Mouse (Mus musculus): Measurements from ENCODE around the gene Vmn1r217. TPM values are rescaled to one million over a fixed set of nuclear protein-coding genes. Genes with fewer than 3 reads are reported as not detected.

Vmn1r217 gene
- total and polyA plus RNA-seq, 2 experiments from 2014 or later = not detected

- Histone ChIP-seq H3K9ac (replicated peaks; ENCODE audit: low read length) (no peak overlapping the region), H3K4me1 (ENCODE audit: insufficient read depth, low read length) (no peaks in the 10 kb centered on the region), H3K4me3 (ENCODE audit: low read length) (no peak overlapping the region), H3K27me3 (ENCODE audit: insufficient read depth, low read length) (no peaks in the 10 kb centered on the region), H3K36me3 (ENCODE audit: insufficient read depth, low read length) (no peaks in the 10 kb centered on the region), H3K4me2 (ENCODE audit: low read depth, low read length) (no peak overlapping the region), H3K27ac (no peak overlapping the region), H3K9me3 (ENCODE audit: low read length) (no peaks in the 10 kb centered on the region)
- no peak for ATAC-seq
- no peak for TF ChIP-seq CTCF (IDR thresholded peaks at IDR 0.05; ENCODE audit: low read depth)
- DNase-seq (ENCODE audit: low spot score) = no peak
- 93% methylated on average over 2 of the region's 2 CpGs for WGBS
Observed at GRCm38 (mm10) chr13:23120611-23121010, 2.6 kb upstream of the Vmn1r217 start.

GRCm38 (mm10) chr13:23094386-23094785, 23.6 kb downstream of the Vmn1r217 start:
- H3K27ac ChIP-seq = no peak overlapping the region
- DNase-seq (ENCODE audit: low spot score) (no peak), ATAC-seq (no peak)
- H3K36me3 ChIP-seq (ENCODE audit: insufficient read depth, low read length) = no peaks in the 10 kb centered on the region
- no peak for TF ChIP-seq CTCF (IDR thresholded peaks at IDR 0.05; ENCODE audit: low read depth)
- H3K4me2 ChIP-seq (ENCODE audit: low read depth, low read length) = no peak overlapping the region
- H3K9ac ChIP-seq (replicated peaks; ENCODE audit: low read length) = no peak overlapping the region
- no peaks in the 10 kb centered on the region for H3K4me1 ChIP-seq (ENCODE audit: insufficient read depth, low read length)
- no peaks in the 10 kb centered on the region for H3K27me3 ChIP-seq (ENCODE audit: insufficient read depth, low read length)
- H3K9me3 ChIP-seq (ENCODE audit: low read length) = no peaks in the 10 kb centered on the region
- WGBS = 94% methylated on average over 4 of the region's 4 CpGs
- H3K4me3 ChIP-seq (ENCODE audit: low read length) = no peak overlapping the region

GRCm38 (mm10) chr13:23069312-23069711, 48.7 kb downstream of the Vmn1r217 start:
- WGBS = 90% methylated on average over 2 of the region's 2 CpGs
- Histone ChIP-seq H3K27me3 (ENCODE audit: insufficient read depth, low read length) (no peaks in the 10 kb centered on the region), H3K4me3 (ENCODE audit: low read length) (no peak overlapping the region), H3K9me3 (ENCODE audit: low read length) (no peaks in the 10 kb centered on the region), H3K4me1 (ENCODE audit: insufficient read depth, low read length) (no peaks in the 10 kb centered on the region), H3K9ac (replicated peaks; ENCODE audit: low read length) (no peak overlapping the region), H3K36me3 (ENCODE audit: insufficient read depth, low read length) (no peaks in the 10 kb centered on the region), H3K4me2 (ENCODE audit: low read depth, low read length) (no peak overlapping the region), H3K27ac (no peak overlapping the region)
- DNase-seq (ENCODE audit: low spot score) (no peak), ATAC-seq (no peak)
- no peak for TF ChIP-seq CTCF (IDR thresholded peaks at IDR 0.05; ENCODE audit: low read depth)

GRCm38 (mm10) chr13:23067725-23068124, 50.3 kb downstream of the Vmn1r217 start, which contains the start of gene Vmn1r215:
Gene Vmn1r215, plus strand, starts transcription at chr13:23068025.
- WGBS = 61% methylated on average over 1 of the region's 1 CpGs
- Histone ChIP-seq H3K9me3 (ENCODE audit: low read length) (no peaks in the 10 kb centered on the region), H3K36me3 (ENCODE audit: insufficient read depth, low read length) (no peaks in the 10 kb centered on the region), H3K27me3 (ENCODE audit: insufficient read depth, low read length) (no peaks in the 10 kb centered on the region), H3K9ac (replicated peaks; ENCODE audit: low read length) (no peak within 1 kb of the TSS), H3K27ac (no peak within 1 kb of the TSS), H3K4me2 (ENCODE audit: low read depth, low read length) (no peak within 1 kb of the TSS), H3K4me1 (ENCODE audit: insufficient read depth, low read length) (no peaks in the 10 kb centered on the region), H3K4me3 (ENCODE audit: low read length) (no peak within 1 kb of the TSS)
- no peak for TF ChIP-seq CTCF (IDR thresholded peaks at IDR 0.05; ENCODE audit: low read depth)
- no peak for ATAC-seq
- DNase-seq (ENCODE audit: low spot score) = no peak

- 0 out of 2 replicates have a peak, but pooled peaks have one; percentile 12 for TF ChIP-seq CTCF (IDR thresholded peaks at IDR 0.05; ENCODE audit: low read depth)
Observed at GRCm38 (mm10) chr13:23057778-23058177, 60.2 kb downstream of the Vmn1r217 start.

More at GRCm38 (mm10) chr13:23057778-23058177, 60.2 kb downstream of the Vmn1r217 start:
- DNase-seq (ENCODE audit: low spot score) (peak; percentile 8), ATAC-seq (no peak)
- Histone ChIP-seq H3K9ac (replicated peaks; ENCODE audit: low read length) (no peak overlapping the region), H3K36me3 (ENCODE audit: insufficient read depth, low read length) (no peaks in the 10 kb centered on the region), H3K9me3 (ENCODE audit: low read length) (no peaks in the 10 kb centered on the region), H3K4me1 (ENCODE audit: insufficient read depth, low read length) (no peaks in the 10 kb centered on the region), H3K27me3 (ENCODE audit: insufficient read depth, low read length) (no peaks in the 10 kb centered on the region), H3K4me3 (ENCODE audit: low read length) (no peak overlapping the region), H3K4me2 (ENCODE audit: low read depth, low read length) (no peak overlapping the region), H3K27ac (no peak overlapping the region)
- WGBS = 61% methylated on average over 1 of the region's 1 CpGs

Other genes with a start within 250 kb of the Vmn1r217 start
- gene Vmn1r212, start 234.0 kb downstream of the Vmn1r217 start, total RNA-seq (2014; rRNA removed) = not detected in 2 replicates
- not detected in 2 replicates for gene Vmn1r212, start 234.0 kb downstream of the Vmn1r217 start, polyA plus RNA-seq (2015; fragmentation: Nextera tagmentation; extraction: Ambion mirVana)
- not detected in 2 replicates for gene Vmn1r213, start 110.6 kb downstream of the Vmn1r217 start, total RNA-seq (2014; rRNA removed)
- gene Vmn1r213, start 110.6 kb downstream of the Vmn1r217 start, polyA plus RNA-seq (2015; fragmentation: Nextera tagmentation; extraction: Ambion mirVana) = 0.20 TPM in 1 of 2 replicates, not detected in the other
- not detected in 2 replicates for gene Vmn1r214, start 87.8 kb downstream of the Vmn1r217 start, total RNA-seq (2014; rRNA removed)
- gene Vmn1r214, start 87.8 kb downstream of the Vmn1r217 start, polyA plus RNA-seq (2015; fragmentation: Nextera tagmentation; extraction: Ambion mirVana) = not detected in 2 replicates
- gene Vmn1r215, start 50.2 kb downstream of the Vmn1r217 start, total RNA-seq (2014; rRNA removed) = not detected in 2 replicates
- not detected in 2 replicates for gene Vmn1r215, start 50.2 kb downstream of the Vmn1r217 start, polyA plus RNA-seq (2015; fragmentation: Nextera tagmentation; extraction: Ambion mirVana)
- not detected in 2 replicates for gene Vmn1r218, start 14.9 kb upstream of the Vmn1r217 start, total RNA-seq (2014; rRNA removed)
- gene Vmn1r218, start 14.9 kb upstream of the Vmn1r217 start, polyA plus RNA-seq (2015; fragmentation: Nextera tagmentation; extraction: Ambion mirVana) = not detected in 2 replicates
- not detected in 2 replicates for gene Vmn1r219, start 41.1 kb upstream of the Vmn1r217 start, total RNA-seq (2014; rRNA removed)
- gene Vmn1r219, start 41.1 kb upstream of the Vmn1r217 start, polyA plus RNA-seq (2015; fragmentation: Nextera tagmentation; extraction: Ambion mirVana) = not detected in 2 replicates
- gene Vmn1r220, start 69.7 kb upstream of the Vmn1r217 start, total RNA-seq (2014; rRNA removed) = not detected in 2 replicates
- not detected in 2 replicates for gene Vmn1r220, start 69.7 kb upstream of the Vmn1r217 start, polyA plus RNA-seq (2015; fragmentation: Nextera tagmentation; extraction: Ambion mirVana)
- gene Vmn1r221, start 95.9 kb upstream of the Vmn1r217 start, total RNA-seq (2014; rRNA removed) = not detected in 2 replicates
- gene Vmn1r221, start 95.9 kb upstream of the Vmn1r217 start, polyA plus RNA-seq (2015; fragmentation: Nextera tagmentation; extraction: Ambion mirVana) = not detected in 2 replicates
- gene Vmn1r222, start 117.7 kb upstream of the Vmn1r217 start, total RNA-seq (2014; rRNA removed) = not detected in 2 replicates
- not detected in 2 replicates for gene Vmn1r222, start 117.7 kb upstream of the Vmn1r217 start, polyA plus RNA-seq (2015; fragmentation: Nextera tagmentation; extraction: Ambion mirVana)
- not detected in 2 replicates for gene Vmn1r223, start 128.9 kb upstream of the Vmn1r217 start, total RNA-seq (2014; rRNA removed)
- gene Vmn1r223, start 128.9 kb upstream of the Vmn1r217 start, polyA plus RNA-seq (2015; fragmentation: Nextera tagmentation; extraction: Ambion mirVana) = not detected in 2 replicates